In genomic region chr10:39926616-39927139, GRCm38 (mm10) we compare ENCODE assay signal across 8 mouse cellular contexts. TPM values are rescaled to one million over a fixed set of nuclear protein-coding genes. Genes with fewer than 3 reads are reported as not detected.
DNase-seq lines count a peak whose midpoint lies in the region; ATAC-seq and TF ChIP-seq lines count a peak whose summit lies in the region.

TSS of gene Mfsd4b2 (minus strand) at chr10:39926923.

- H3K36me3 ChIP-seq in lung, embryonic 15.5 days: no peaks in the 10 kb centered on the region
- no peaks in the 10 kb centered on the region for H3K36me3 ChIP-seq in liver, embryonic 11.5 days (ENCODE audit: control insufficient read depth, insufficient read depth, low read length)

- DNase-seq in lung, adult 2 months: no peak
- DNase-seq in embryo, embryonic 9.5 days (ENCODE audit: extremely low spot score): peak; percentile 51
- DNase-seq in heart, postnatal 4 days: peak; percentile 31
- DNase-seq in liver, embryonic 11.5 days (ENCODE audit: low spot score): peak; percentile 54
- DNase-seq in ovary, postnatal 14 days (ENCODE audit: low spot score): peak; percentile 7
- no peak for DNase-seq in spleen, adult 12 weeks (ENCODE audit: low spot score)
- no peak for DNase-seq in cerebellum, adult 18-20 months

- peak; percentile 75 for ATAC-seq in lung, embryonic 15.5 days (ENCODE audit: borderline replicate concordance, extremely low read depth, low FRiP score, low TSS enrichment)
- no peak for ATAC-seq in liver, embryonic 11.5 days (replicated peaks; ENCODE audit: low FRiP score)

- no peak for TF ChIP-seq POLR2A in lung, adult 2 months (IDR thresholded peaks at IDR 0.05; ENCODE audit: borderline replicate concordance, extremely low read depth, low read depth, low read length)

- H3K9me3 ChIP-seq in lung, embryonic 15.5 days: no peaks in the 10 kb centered on the region
- no peaks in the 10 kb centered on the region for H3K9me3 ChIP-seq in liver, embryonic 11.5 days (ENCODE audit: control insufficient read depth, low read length)

- WGBS in lung, embryonic 15.5 days: under 1% methylated on average over 40 of the region's 41 CpGs
- WGBS in lung, adult 2 months: 3% methylated on average over 41 of the region's 41 CpGs
- 3% methylated on average over 41 of the region's 41 CpGs for WGBS in liver, embryonic 11.5 days

- no peak within 1 kb of the TSS for H3K27ac ChIP-seq in lung, embryonic 15.5 days
- H3K27ac ChIP-seq in liver, embryonic 11.5 days (ENCODE audit: low read depth, low read length): no peak within 1 kb of the TSS

- H3K4me2 ChIP-seq in lung, embryonic 15.5 days: peak within 1 kb of the TSS; percentile 85
- peak within 1 kb of the TSS; percentile 73 for H3K4me2 ChIP-seq in liver, embryonic 11.5 days

- TF ChIP-seq CTCF in lung, adult 2 months (IDR thresholded peaks at IDR 0.05; ENCODE audit: insufficient read depth, low read length): no peak

- 0 out of 2 replicates have a peak, but pooled peaks cover 7% of the 10 kb centered on the region for H3K4me1 ChIP-seq in lung, embryonic 15.5 days
- H3K4me1 ChIP-seq in lung, adult 2 months (ENCODE audit: control insufficient read depth, insufficient read depth, low read length): no peaks in the 10 kb centered on the region
- H3K4me1 ChIP-seq in liver, embryonic 11.5 days (replicated peaks; ENCODE audit: control insufficient read depth, insufficient read depth, low read length): peaks cover 10% of the 10 kb centered on the region

- H3K9ac ChIP-seq in lung, embryonic 15.5 days: peak within 1 kb of the TSS; percentile 40
- peak within 1 kb of the TSS; percentile 27; the same call in 1 of the 2 replicates for H3K9ac ChIP-seq in liver, embryonic 11.5 days (ENCODE audit: low read depth, low read length)

- H3K27me3 ChIP-seq in lung, embryonic 15.5 days: peaks cover 6% of the 10 kb centered on the region
- H3K27me3 ChIP-seq in liver, embryonic 11.5 days (replicated peaks; ENCODE audit: control insufficient read depth, insufficient read depth, low read length): peaks cover 23% of the 10 kb centered on the region

- peak within 1 kb of the TSS; percentile 40 for H3K4me3 ChIP-seq in lung, embryonic 15.5 days
- H3K4me3 ChIP-seq in lung, adult 2 months (replicated peaks; ENCODE audit: extremely low read depth, low read depth, low read length): no peak within 1 kb of the TSS
- H3K4me3 ChIP-seq in liver, embryonic 11.5 days (ENCODE audit: low read depth, low read length): peak within 1 kb of the TSS; percentile 44

RNA-seq across cellular contexts. Expression of gene Mfsd4b2, which starts in this region (rescaled TPM):
- not detected in 2 replicates for polyA plus RNA-seq in lung, embryonic 15.5 days (2015; fragmentation: Nextera tagmentation; extraction: Ambion mirVana)
- not detected in 2 replicates for polyA plus RNA-seq in lung, adult 2 months (2012; rRNA removed)
- total RNA-seq in heart, postnatal 4 days (2021): not detected
- polyA plus RNA-seq in liver, embryonic 11.5 days (2014; fragmentation: Nextera tagmentation; extraction: Ambion mirVana): not detected in 2 replicates

Comparison
In these comparisons a context has a peak if more than half of its experiments do, and no peak if none do; other contexts are left out.
1. Peak in ATAC-seq, H3K4me3 ChIP-seq, H3K9ac ChIP-seq and H3K4me2 ChIP-seq in lung, embryonic 15.5 days; RNA of the gene not detected or under 1 TPM.
2. Peak in DNase-seq in heart, postnatal 4 days; RNA of the gene not detected or under 1 TPM.
3. Peak in DNase-seq, H3K4me3 ChIP-seq, H3K9ac ChIP-seq and H3K4me2 ChIP-seq in liver, embryonic 11.5 days; RNA of the gene not detected or under 1 TPM.
4. DNase-seq: peak in embryo, embryonic 9.5 days (single experiment) and ovary, postnatal 14 days (single experiment); none in lung, adult 2 months (single experiment), spleen, adult 12 weeks (single experiment) and cerebellum, adult 18-20 months (0 of 2).